Mouse (Mus musculus): Measurements from ENCODE around the gene Agbl4. TPM values are rescaled to one million over a fixed set of nuclear protein-coding genes. Genes with fewer than 3 reads are reported as not detected.

Gene Agbl4
- polyA plus RNA-seq, 1 experiment from 2014 or later: 0.35 TPM

DNA sequence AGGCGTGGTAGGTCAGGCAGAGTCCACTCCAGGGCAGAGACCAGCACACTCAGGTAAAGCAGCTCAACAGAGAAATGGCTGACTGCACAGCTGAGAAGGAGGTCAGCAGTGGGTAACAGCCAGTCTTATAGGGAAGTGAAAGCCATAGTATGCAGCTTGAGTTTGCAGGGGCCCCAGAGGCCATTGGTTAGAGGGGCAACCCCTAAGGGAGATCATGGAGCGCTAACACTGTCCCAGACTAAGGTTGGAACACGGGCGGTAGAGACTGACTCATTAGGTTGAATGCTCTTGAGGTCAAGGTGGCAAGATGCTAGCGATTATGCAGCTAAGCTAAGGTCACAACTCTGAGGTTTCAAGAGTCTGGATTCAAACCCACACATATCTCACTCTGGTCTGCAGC is 1058.2 kb downstream of the Agbl4 start:
- no peak for ATAC-seq (ENCODE audit: insufficient number of reproducible peaks, insufficient read depth, low FRiP score, low TSS enrichment)
- H3K4me1 ChIP-seq: no peaks in the 10 kb centered on the region
- H3K27me3 ChIP-seq: no peaks in the 10 kb centered on the region
- WGBS: 77% methylated on average over 5 of the region's 5 CpGs
- no peaks in the 10 kb centered on the region for H3K9me3 ChIP-seq
- no peak overlapping the region for H3K27ac ChIP-seq
- H3K4me2 ChIP-seq (replicated peaks): no peak overlapping the region
- no peak overlapping the region for H3K9ac ChIP-seq
- peaks cover 74% of the 10 kb centered on the region for H3K36me3 ChIP-seq
- H3K4me3 ChIP-seq: no peak overlapping the region

DNA sequence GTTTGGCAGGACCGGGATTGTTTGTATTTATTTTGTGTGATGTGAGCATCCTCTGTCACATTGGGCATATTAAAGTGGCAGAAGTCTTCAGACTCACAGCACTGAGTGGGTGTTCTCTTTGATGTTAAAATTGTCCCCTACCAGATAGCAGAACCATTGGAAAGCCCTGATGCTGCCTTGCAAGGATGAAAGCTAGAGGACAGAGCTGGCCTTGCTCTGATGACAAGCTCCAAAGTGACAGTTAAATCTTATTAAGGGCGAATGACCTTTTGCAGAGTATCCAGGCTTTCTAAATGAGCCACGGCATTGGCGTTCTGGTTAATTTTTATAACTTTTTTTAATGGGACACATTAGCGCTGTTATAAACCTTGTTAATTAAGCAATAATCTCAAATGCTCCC is 1060.1 kb downstream of the Agbl4 start:
- no peak overlapping the region for H3K9ac ChIP-seq
- 91% methylated on average over 5 of the region's 5 CpGs for WGBS
- no peak overlapping the region for H3K27ac ChIP-seq
- no peak for ATAC-seq (ENCODE audit: insufficient number of reproducible peaks, insufficient read depth, low FRiP score, low TSS enrichment)
- H3K4me3 ChIP-seq: no peak overlapping the region
- peaks cover 64% of the 10 kb centered on the region for H3K36me3 ChIP-seq
- no peaks in the 10 kb centered on the region for H3K27me3 ChIP-seq
- H3K9me3 ChIP-seq: no peaks in the 10 kb centered on the region
- no peak overlapping the region for H3K4me2 ChIP-seq (replicated peaks)
- H3K4me1 ChIP-seq: no peaks in the 10 kb centered on the region

DNA sequence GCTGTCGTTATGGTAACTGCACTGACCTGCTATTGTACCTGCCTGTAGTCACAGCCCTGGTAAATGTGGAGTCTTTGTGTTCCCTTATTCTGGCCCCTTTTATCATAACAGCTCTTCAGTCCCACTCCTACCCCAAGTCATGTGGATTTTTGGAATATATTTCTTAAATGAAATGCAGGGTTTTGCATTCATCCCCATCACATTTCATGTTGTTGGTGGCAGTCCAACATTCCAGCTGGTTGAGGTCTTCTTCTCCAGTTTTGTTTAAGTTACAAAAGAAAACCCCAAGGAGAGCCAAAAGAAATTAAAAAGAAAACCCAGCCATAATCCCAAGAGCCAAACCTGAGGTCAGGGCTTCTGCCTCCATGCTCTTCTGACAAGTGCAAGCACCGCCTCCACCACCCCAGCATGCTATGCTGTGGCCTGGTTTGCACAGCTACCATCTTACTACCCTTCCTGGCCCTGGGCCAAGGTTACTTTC is 1069.9 kb downstream of the Agbl4 start:
- H3K4me2 ChIP-seq (replicated peaks): no peak overlapping the region
- no peak overlapping the region for H3K9ac ChIP-seq
- H3K27ac ChIP-seq: no peak overlapping the region
- ATAC-seq (ENCODE audit: insufficient number of reproducible peaks, insufficient read depth, low FRiP score, low TSS enrichment): no peak
- no peaks in the 10 kb centered on the region for H3K27me3 ChIP-seq
- H3K4me1 ChIP-seq: no peaks in the 10 kb centered on the region; the same call in 1 of the 2 replicates
- WGBS: 73% methylated on average over 2 of the region's 2 CpGs
- H3K36me3 ChIP-seq: no peaks in the 10 kb centered on the region
- H3K4me3 ChIP-seq: no peak overlapping the region
- H3K9me3 ChIP-seq: no peaks in the 10 kb centered on the region

DNA sequence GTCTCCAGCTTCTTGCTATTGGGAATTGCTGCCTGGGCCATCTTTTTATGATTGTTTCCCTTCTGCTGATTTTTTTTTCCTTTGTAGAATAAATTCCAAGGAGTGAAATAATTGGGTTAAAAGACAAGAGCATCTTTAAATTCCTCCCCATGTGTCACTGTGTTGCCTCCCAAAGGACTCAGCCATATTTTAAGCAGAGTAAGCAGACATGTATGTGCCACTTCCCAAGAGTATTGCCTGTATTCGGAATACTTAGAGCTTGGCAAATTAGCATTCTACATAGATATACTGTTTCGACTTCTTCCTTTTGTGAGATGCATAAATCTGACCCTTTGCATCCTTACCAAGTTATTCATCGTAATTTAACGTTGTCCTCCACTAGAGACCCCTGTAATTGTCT is 1070.3 kb downstream of the Agbl4 start:
- no peak for ATAC-seq (ENCODE audit: insufficient number of reproducible peaks, insufficient read depth, low FRiP score, low TSS enrichment)
- H3K27me3 ChIP-seq: no peaks in the 10 kb centered on the region
- H3K36me3 ChIP-seq: no peaks in the 10 kb centered on the region
- no peaks in the 10 kb centered on the region; the same call in 1 of the 2 replicates for H3K4me1 ChIP-seq
- no peak overlapping the region for H3K4me3 ChIP-seq
- no peaks in the 10 kb centered on the region for H3K9me3 ChIP-seq
- H3K9ac ChIP-seq: no peak overlapping the region
- 85% methylated on average over 4 of the region's 4 CpGs for WGBS
- no peak overlapping the region for H3K27ac ChIP-seq
- no peak overlapping the region for H3K4me2 ChIP-seq (replicated peaks)

DNA sequence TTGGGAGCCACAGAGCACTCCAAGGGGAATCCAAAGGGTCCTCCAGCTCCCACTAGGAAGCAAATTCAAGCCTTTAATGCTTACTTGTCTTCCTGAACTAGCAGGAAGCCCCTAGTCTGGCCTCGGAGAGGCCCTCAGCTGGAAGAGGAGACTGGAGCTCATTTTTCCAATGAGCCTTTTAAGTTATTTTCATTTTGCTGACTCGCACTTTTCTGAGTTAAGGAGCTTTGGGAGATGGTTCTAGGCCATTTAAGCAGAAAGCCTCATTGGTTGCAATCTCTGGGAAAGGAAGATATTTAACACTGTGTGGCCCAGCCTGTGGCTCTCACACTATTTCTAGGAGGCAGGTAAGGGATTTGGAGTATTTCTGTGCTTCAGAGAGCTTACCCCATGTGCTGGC is 1072.4 kb downstream of the Agbl4 start:
- 68% methylated on average over 2 of the region's 2 CpGs for WGBS
- no peak for ATAC-seq (ENCODE audit: insufficient number of reproducible peaks, insufficient read depth, low FRiP score, low TSS enrichment)

DNA sequence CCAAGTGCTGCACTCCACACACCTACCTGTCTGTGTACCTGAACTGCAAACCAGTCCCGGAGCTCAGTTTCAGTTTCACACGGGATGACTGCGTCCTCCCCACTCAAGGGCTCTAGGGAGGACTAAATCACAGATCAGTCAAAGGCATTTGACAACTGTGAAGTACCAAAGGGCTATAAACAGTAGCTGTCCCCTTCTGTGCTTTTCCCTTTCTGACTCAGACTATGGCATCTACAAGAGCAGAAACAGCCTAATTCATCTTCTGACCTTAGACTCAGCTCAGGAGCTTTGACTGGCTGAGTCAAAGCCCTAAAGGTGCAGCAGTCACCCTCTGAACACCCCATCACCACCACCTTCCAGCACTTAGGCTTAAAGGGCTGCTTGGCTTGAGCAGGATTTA is 1074.3 kb downstream of the Agbl4 start:
- Histone ChIP-seq H3K36me3 (no peaks in the 10 kb centered on the region), H3K9ac (no peak overlapping the region), H3K4me2 (replicated peaks) (no peak overlapping the region), H3K27me3 (no peaks in the 10 kb centered on the region), H3K4me1 (no peaks in the 10 kb centered on the region; the same call in 1 of the 2 replicates), H3K4me3 (no peak overlapping the region), H3K9me3 (no peaks in the 10 kb centered on the region), H3K27ac (no peak overlapping the region)
- WGBS: 83% methylated on average over 3 of the region's 3 CpGs
- no peak for ATAC-seq (ENCODE audit: insufficient number of reproducible peaks, insufficient read depth, low FRiP score, low TSS enrichment)

More for the DNA sequence above, 1072.4 kb downstream of the Agbl4 start:
- Histone ChIP-seq H3K4me2 (replicated peaks) (no peak overlapping the region), H3K36me3 (no peaks in the 10 kb centered on the region), H3K27me3 (no peaks in the 10 kb centered on the region), H3K27ac (no peak overlapping the region), H3K4me3 (no peak overlapping the region), H3K9me3 (no peaks in the 10 kb centered on the region), H3K4me1 (no peaks in the 10 kb centered on the region; the same call in 1 of the 2 replicates), H3K9ac (no peak overlapping the region)

DNA sequence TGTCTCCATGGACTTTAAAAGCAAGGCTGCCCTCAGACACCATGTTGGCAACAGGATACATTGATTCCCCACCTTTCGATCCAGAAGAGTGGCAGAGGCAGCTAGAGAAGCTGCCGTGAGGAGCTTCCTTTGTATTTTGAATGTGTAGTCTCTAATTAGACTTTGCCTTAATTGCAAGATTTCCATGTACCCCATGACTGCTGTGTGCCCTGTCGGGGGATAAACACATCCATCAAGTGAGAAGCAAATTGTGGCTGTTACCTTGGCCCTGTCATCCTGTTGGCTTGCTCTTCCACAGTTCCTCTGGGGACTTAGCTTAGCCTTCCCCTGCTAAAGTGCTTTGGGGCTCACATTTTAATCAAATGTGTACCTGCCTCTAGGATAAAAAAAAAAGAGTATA is 1075.0 kb downstream of the Agbl4 start:
- no peaks in the 10 kb centered on the region for H3K36me3 ChIP-seq
- 66% methylated on average over 3 of the region's 3 CpGs for WGBS
- no peak for ATAC-seq (ENCODE audit: insufficient number of reproducible peaks, insufficient read depth, low FRiP score, low TSS enrichment)
- H3K4me3 ChIP-seq: no peak overlapping the region
- H3K4me2 ChIP-seq (replicated peaks): no peak overlapping the region
- no peak overlapping the region for H3K27ac ChIP-seq
- H3K27me3 ChIP-seq: no peaks in the 10 kb centered on the region
- H3K4me1 ChIP-seq: no peaks in the 10 kb centered on the region; the same call in 1 of the 2 replicates
- H3K9me3 ChIP-seq: no peaks in the 10 kb centered on the region
- no peak overlapping the region for H3K9ac ChIP-seq

DNA sequence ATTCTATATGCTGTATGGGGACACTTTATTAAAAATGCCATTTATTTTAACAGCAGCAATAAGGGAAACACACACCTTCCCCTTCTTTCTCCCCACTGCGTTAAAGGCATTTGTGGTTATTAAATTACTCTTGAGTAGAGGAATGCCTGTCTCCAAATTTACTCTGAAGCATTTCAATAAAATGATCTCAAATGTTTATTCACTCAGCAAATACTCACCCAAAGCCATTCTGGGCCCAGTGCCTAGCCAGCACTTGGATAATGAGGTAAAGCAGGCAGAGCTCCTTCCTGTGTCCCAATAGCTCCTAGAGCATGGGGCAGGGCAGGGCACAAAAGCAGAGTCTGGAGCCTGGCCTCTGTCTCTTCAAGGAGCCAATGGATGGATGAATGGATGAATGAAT is 1075.6 kb downstream of the Agbl4 start:
- no peak overlapping the region for H3K4me2 ChIP-seq (replicated peaks)
- no peak overlapping the region for H3K4me3 ChIP-seq
- no peak overlapping the region for H3K9ac ChIP-seq
- no peaks in the 10 kb centered on the region for H3K9me3 ChIP-seq
- H3K36me3 ChIP-seq: no peaks in the 10 kb centered on the region
- no peak for ATAC-seq (ENCODE audit: insufficient number of reproducible peaks, insufficient read depth, low FRiP score, low TSS enrichment)
- 57% methylated on average over 1 of the region's 1 CpGs for WGBS
- no peak overlapping the region for H3K27ac ChIP-seq
- no peaks in the 10 kb centered on the region for H3K27me3 ChIP-seq
- no peaks in the 10 kb centered on the region for H3K4me1 ChIP-seq

DNA sequence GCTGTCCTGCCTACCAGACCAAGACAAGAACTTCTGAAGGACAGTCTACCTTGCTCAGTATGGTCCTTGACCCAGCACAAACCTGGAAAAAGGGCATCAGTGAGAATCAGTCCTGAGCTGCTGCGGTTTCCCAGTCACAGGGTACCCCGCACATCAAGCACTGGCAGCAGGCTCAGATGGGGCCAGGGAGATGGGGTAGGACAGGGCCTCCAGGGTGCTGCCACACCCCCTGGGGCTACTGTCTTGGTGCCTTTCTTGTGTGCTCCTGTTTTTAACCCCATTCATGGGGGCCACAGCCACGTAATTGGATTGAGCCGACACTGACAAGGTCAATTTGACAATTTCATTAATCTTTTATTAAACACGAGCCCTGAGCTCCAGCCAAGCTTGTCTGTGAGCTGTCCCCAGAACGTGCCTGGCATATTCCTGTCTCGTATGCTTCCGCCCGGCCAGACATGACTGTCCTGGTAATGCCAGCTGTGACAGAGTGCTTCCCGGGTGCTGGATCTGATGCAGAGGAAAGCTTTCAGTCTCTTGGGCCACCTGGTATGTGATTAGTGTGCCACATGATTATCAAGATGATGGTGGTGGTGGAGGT is 1078.0 kb downstream of the Agbl4 start:
- Histone ChIP-seq H3K4me3 (no peak overlapping the region), H3K27me3 (no peaks in the 10 kb centered on the region), H3K9me3 (no peaks in the 10 kb centered on the region), H3K9ac (no peak overlapping the region), H3K27ac (no peak overlapping the region), H3K4me2 (replicated peaks) (no peak overlapping the region), H3K36me3 (no peaks in the 10 kb centered on the region), H3K4me1 (no peaks in the 10 kb centered on the region)
- 69% methylated on average over 10 of the region's 10 CpGs for WGBS
- ATAC-seq (ENCODE audit: insufficient number of reproducible peaks, insufficient read depth, low FRiP score, low TSS enrichment): no peak

DNA sequence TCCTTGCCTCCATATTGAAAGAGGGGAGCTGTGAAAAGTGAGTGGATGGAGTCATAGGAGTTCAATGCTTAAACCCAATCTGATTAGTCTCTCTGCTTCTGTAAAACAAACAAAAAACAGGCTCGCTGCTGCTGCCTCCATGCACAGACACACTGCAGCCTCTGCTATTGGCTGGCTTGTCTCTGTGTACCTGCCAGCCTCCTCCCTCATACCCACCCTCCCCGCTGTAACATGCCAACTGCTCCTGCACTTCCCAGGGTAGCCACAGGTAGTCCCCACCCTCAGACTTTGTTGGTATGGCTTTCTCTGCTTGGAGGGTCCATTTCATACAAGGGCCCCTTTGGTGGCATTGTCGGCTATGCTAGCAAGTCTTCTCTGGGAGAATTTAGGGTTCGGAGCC is 1080.0 kb downstream of the Agbl4 start:
- Histone ChIP-seq H3K4me2 (replicated peaks) (no peak overlapping the region), H3K9ac (no peak overlapping the region), H3K27me3 (no peaks in the 10 kb centered on the region), H3K27ac (no peak overlapping the region), H3K4me1 (no peaks in the 10 kb centered on the region), H3K36me3 (no peaks in the 10 kb centered on the region), H3K9me3 (no peaks in the 10 kb centered on the region), H3K4me3 (no peak overlapping the region)
- WGBS: 42% methylated on average over 4 of the region's 4 CpGs
- ATAC-seq (ENCODE audit: insufficient number of reproducible peaks, insufficient read depth, low FRiP score, low TSS enrichment): no peak

DNA sequence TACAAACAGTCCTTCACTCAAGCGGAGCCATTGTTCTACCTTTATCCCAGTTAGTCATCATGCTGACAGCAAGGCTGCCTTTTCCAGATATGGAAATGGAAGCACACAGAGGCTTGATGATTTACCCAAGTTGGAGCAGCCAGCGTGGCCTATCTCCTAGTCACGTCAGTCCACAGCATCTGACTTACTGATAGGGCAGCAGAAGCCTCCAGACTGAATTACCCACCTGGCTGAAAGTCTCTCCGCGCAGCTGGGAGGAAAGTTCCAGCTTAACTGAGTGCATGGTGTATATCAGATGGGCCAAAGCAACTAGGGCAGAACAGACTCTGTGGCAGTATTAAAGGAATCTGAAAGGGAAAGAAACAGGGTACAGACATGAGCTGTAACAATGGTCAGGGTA is 1086.0 kb downstream of the Agbl4 start:
- H3K36me3 ChIP-seq: no peaks in the 10 kb centered on the region
- no peak overlapping the region for H3K4me3 ChIP-seq
- H3K27me3 ChIP-seq: no peaks in the 10 kb centered on the region
- peaks cover 12% of the 10 kb centered on the region for H3K4me1 ChIP-seq
- no peak overlapping the region for H3K27ac ChIP-seq
- 91% methylated on average over 5 of the region's 5 CpGs for WGBS
- no peaks in the 10 kb centered on the region for H3K9me3 ChIP-seq
- no peak overlapping the region for H3K4me2 ChIP-seq (replicated peaks)
- no peak for ATAC-seq (ENCODE audit: insufficient number of reproducible peaks, insufficient read depth, low FRiP score, low TSS enrichment)
- no peak overlapping the region for H3K9ac ChIP-seq

DNA sequence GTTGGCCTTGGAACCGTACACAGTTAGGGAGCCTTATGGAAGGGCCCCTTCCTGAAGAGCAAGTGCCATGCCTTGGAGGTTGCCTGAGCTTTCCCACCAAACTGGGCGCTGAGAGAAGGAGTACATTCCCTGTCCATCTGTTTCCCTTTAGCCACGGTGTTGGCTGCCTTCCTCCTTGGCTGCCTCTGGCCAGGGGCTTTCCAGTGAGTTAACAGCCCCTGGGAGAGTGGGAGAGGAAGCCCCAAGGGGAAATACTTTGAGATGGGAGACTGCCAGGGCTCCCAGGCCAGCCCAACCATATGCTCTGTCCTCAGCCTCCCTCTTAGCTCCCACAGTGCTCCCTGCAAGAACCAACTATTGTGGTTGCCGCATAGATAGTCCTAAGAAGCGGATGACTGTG is 1087.7 kb downstream of the Agbl4 start:
- WGBS: 48% methylated on average over 5 of the region's 5 CpGs
- H3K27me3 ChIP-seq: no peaks in the 10 kb centered on the region
- H3K4me3 ChIP-seq: no peak overlapping the region
- no peaks in the 10 kb centered on the region for H3K36me3 ChIP-seq
- ATAC-seq (ENCODE audit: insufficient number of reproducible peaks, insufficient read depth, low FRiP score, low TSS enrichment): no peak
- H3K27ac ChIP-seq: no peak overlapping the region
- no peak overlapping the region for H3K9ac ChIP-seq
- H3K9me3 ChIP-seq: no peaks in the 10 kb centered on the region
- H3K4me2 ChIP-seq (replicated peaks): no peak overlapping the region
- peaks cover 12% of the 10 kb centered on the region for H3K4me1 ChIP-seq
